Mouse (Mus musculus): ENCODE measurements at regions not wholly inside any gene's neighbourhood (a gene's known extent, or its start where the extent isn't known, plus 50 kb on each side); places are given as distances from the start of the nearest gene placed in this dataset.

DNA sequence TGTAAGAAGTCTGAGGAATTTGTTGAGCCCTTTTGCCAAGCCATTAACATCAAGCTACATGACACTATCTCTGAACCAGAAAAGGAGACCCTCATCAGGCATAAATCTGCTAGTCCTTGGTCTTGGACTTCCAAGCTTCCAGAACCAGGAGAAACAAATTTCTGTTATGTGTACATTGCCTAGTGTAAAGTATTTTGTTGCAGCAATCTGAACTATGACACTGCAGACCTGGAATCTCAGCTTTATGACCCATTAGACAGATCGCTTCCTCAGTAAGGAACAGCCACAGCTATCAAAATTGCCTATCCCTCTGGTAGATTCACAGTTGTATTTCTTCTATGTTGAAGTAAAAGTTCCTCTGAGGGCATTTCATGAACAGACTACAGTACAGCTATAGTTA, 199.1 kb upstream of the Tmem161b start:
- no peaks in the 10 kb centered on the region for H3K4me1 ChIP-seq (replicated peaks)
- H3K4me3 ChIP-seq (replicated peaks): no peak overlapping the region
- 93% methylated on average over 1 of the region's 1 CpGs for WGBS
- no peak overlapping the region for H3K27ac ChIP-seq
- no peaks in the 10 kb centered on the region for H3K36me3 ChIP-seq
- ATAC-seq: no peak
- no peaks in the 10 kb centered on the region for H3K27me3 ChIP-seq (replicated peaks)
- no peak overlapping the region for H3K9ac ChIP-seq
- no peaks in the 10 kb centered on the region for H3K9me3 ChIP-seq
- no peak overlapping the region for H3K4me2 ChIP-seq (replicated peaks)

GRCm38 (mm10) chr13:84023637-84024036, 198.5 kb upstream of the Tmem161b start:
- Histone ChIP-seq H3K4me2 (replicated peaks) (no peak overlapping the region), H3K27ac (no peak overlapping the region), H3K4me1 (replicated peaks) (no peaks in the 10 kb centered on the region), H3K36me3 (no peaks in the 10 kb centered on the region), H3K9me3 (no peaks in the 10 kb centered on the region), H3K27me3 (replicated peaks) (no peaks in the 10 kb centered on the region), H3K4me3 (replicated peaks) (no peak overlapping the region), H3K9ac (no peak overlapping the region)
- 69% methylated on average over 5 of the region's 5 CpGs for WGBS
- ATAC-seq: no peak

GRCm38 (mm10) chr13:84025348-84025747, 196.7 kb upstream of the Tmem161b start:
- no peak for ATAC-seq
- Histone ChIP-seq H3K4me2 (replicated peaks) (no peak overlapping the region), H3K4me3 (replicated peaks) (no peak overlapping the region), H3K36me3 (no peaks in the 10 kb centered on the region), H3K27me3 (replicated peaks) (no peaks in the 10 kb centered on the region), H3K4me1 (replicated peaks) (no peaks in the 10 kb centered on the region), H3K9ac (no peak overlapping the region), H3K27ac (no peak overlapping the region), H3K9me3 (no peaks in the 10 kb centered on the region)
- WGBS: 63% methylated on average over 2 of the region's 2 CpGs

GRCm38 (mm10) chr13:84047736-84048135, 174.4 kb upstream of the Tmem161b start:
- Histone ChIP-seq H3K4me1 (replicated peaks) (no peaks in the 10 kb centered on the region), H3K36me3 (no peaks in the 10 kb centered on the region), H3K27ac (no peak overlapping the region), H3K4me2 (replicated peaks) (no peak overlapping the region), H3K27me3 (replicated peaks) (no peaks in the 10 kb centered on the region), H3K9me3 (no peaks in the 10 kb centered on the region), H3K9ac (no peak overlapping the region), H3K4me3 (replicated peaks) (no peak overlapping the region)
- 87% methylated on average over 6 of the region's 6 CpGs for WGBS
- no peak for ATAC-seq

DNA sequence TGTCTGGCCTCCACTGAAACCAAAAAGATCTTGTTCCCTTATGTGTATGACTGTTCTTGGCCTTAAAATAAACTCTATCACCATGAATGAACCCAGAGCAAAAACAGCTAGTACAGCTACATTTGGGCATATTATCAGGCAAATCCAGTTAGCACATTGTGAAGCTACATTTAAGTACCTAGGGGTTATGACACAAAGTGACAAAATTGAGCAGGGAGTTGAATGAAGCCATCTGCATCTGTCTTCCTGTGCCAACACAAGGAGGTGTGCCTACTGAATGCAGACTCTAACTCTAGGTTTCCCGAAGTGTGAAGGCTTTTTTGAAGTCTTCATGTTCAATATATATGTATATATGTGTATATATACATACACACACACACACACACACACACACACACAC, 169.9 kb upstream of the Tmem161b start:
- no peaks in the 10 kb centered on the region for H3K9me3 ChIP-seq
- WGBS: 74% methylated on average over 1 of the region's 1 CpGs
- ATAC-seq: no peak

DNA sequence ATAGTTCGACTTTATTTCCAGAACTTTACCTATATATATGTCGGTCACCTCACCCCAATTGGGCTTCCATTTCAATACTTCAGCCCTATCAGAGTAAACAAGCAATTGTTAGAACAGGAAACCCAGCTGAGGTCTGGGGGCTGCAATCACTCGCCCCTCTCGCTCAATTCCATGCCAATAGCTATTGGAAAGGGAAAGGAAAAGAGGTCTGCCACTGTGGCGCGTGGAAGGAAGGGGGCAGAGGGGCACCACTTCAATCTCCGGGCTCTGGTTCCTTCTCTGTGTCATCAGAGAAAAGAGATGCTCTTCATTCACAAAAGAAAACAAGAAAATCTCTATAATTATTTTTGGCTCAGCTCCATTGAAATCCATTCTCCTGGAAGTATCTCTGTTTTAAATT, 167.1 kb upstream of the Tmem161b start:
- H3K9me3 ChIP-seq: no peaks in the 10 kb centered on the region
- no peak overlapping the region for H3K9ac ChIP-seq
- no peak overlapping the region for H3K4me3 ChIP-seq (replicated peaks)
- no peaks in the 10 kb centered on the region for H3K27me3 ChIP-seq (replicated peaks)
- no peak overlapping the region for H3K27ac ChIP-seq
- H3K36me3 ChIP-seq: no peaks in the 10 kb centered on the region
- no peak for ATAC-seq
- no peak overlapping the region for H3K4me2 ChIP-seq (replicated peaks)
- no peaks in the 10 kb centered on the region for H3K4me1 ChIP-seq (replicated peaks)
- WGBS: 71% methylated on average over 7 of the region's 7 CpGs

More for the DNA sequence above, 169.9 kb upstream of the Tmem161b start:
- Histone ChIP-seq H3K4me1 (replicated peaks) (no peaks in the 10 kb centered on the region), H3K9ac (no peak overlapping the region), H3K27me3 (replicated peaks) (no peaks in the 10 kb centered on the region), H3K4me3 (replicated peaks) (no peak overlapping the region), H3K27ac (no peak overlapping the region), H3K36me3 (no peaks in the 10 kb centered on the region), H3K4me2 (replicated peaks) (no peak overlapping the region)

DNA sequence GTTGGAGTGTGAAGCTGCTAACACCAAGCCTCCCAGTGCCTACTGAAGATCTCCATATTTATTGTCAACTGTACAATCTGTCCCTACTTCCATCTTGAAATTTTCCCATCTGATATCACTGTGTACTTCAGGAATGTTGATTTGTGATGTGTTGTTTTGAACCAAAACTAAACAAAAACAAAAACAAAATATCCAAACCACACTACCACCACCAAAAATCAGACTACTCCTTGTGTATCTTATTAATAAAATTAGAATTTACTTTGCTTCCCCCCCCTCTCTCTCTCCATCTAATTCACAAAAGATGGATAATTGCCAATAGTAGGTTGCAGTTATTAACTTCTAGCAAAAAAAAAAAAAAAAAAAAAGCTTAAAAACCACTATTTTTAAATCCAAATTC, 166.5 kb upstream of the Tmem161b start:
- no peaks in the 10 kb centered on the region for H3K4me1 ChIP-seq (replicated peaks)
- no peak overlapping the region for H3K4me2 ChIP-seq (replicated peaks)
- H3K9ac ChIP-seq: no peak overlapping the region
- no peak overlapping the region for H3K4me3 ChIP-seq (replicated peaks)
- no peaks in the 10 kb centered on the region for H3K27me3 ChIP-seq (replicated peaks)
- ATAC-seq: no peak
- H3K27ac ChIP-seq: no peak overlapping the region
- H3K9me3 ChIP-seq: no peaks in the 10 kb centered on the region
- no peaks in the 10 kb centered on the region for H3K36me3 ChIP-seq

DNA sequence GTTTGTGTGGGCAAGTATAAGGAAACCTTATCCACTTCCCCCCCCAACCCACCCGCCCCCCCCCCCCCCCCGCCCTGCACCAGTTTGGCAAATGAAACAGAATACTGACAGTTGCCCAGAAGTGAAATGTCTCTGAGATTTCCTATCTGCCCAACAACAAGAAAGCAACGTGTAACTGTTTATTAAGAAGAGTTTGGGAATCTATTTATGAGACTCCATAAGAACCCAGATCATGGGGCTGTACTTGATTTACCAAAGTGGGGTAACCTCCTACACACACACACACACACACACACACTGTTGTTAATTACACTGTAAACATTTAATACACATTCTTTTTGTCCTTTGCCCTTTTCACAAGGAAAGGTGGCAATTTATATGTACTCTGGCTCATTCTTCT, 165.6 kb upstream of the Tmem161b start:
- H3K27ac ChIP-seq: no peak overlapping the region
- H3K4me1 ChIP-seq (replicated peaks): no peaks in the 10 kb centered on the region
- H3K9me3 ChIP-seq: no peaks in the 10 kb centered on the region
- no peak overlapping the region for H3K4me3 ChIP-seq (replicated peaks)
- no peaks in the 10 kb centered on the region for H3K27me3 ChIP-seq (replicated peaks)
- no peak overlapping the region for H3K4me2 ChIP-seq (replicated peaks)
- H3K9ac ChIP-seq: no peak overlapping the region
- WGBS: 64% methylated on average over 3 of the region's 3 CpGs
- H3K36me3 ChIP-seq: no peaks in the 10 kb centered on the region
- ATAC-seq: no peak

DNA sequence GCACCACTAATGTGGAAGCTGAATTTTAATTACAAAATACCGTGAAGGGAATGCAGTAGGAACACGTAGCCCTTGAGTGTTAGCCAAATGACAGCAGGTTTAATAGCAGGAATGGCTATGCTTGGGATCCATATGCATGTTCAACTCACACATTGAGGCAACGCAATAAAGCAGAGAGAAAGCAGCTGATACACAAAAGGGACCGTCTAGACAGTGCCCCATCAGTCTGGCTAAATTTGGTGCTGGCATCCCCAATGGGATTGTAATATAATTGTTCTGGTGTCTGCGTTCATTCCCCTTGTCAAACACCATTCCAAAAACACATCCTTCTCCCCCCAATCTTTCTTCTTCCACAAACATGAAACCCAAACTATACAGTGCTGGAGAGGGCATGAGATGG, 165.1 kb upstream of the Tmem161b start:
- Histone ChIP-seq H3K9ac (no peak overlapping the region), H3K4me3 (replicated peaks) (no peak overlapping the region), H3K27me3 (replicated peaks) (no peaks in the 10 kb centered on the region), H3K27ac (no peak overlapping the region), H3K4me2 (replicated peaks) (no peak overlapping the region), H3K4me1 (replicated peaks) (no peaks in the 10 kb centered on the region), H3K9me3 (no peaks in the 10 kb centered on the region), H3K36me3 (no peaks in the 10 kb centered on the region)
- no peak for ATAC-seq
- 76% methylated on average over 5 of the region's 5 CpGs for WGBS

DNA sequence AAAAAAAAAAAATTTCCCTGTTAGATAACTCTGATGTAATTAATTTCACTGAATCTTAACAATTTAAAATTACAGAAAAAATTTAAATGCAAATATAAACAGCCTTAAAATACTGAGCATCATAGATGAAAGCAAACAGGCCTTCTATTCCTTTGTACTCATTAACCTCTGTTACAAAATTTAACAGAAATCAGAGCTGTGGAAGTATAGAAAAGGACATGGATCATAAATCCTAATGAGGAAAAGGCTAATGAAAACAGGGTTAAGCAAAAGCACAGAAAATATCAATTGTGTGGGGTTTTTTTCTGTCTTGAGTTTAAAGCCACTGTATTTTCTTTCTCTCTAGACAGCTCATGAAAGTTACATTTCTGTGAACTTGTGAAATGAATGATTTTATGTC, 164.6 kb upstream of the Tmem161b start:
- no peak overlapping the region for H3K4me2 ChIP-seq (replicated peaks)
- no peak for ATAC-seq
- H3K36me3 ChIP-seq: no peaks in the 10 kb centered on the region
- no peaks in the 10 kb centered on the region for H3K27me3 ChIP-seq (replicated peaks)
- H3K4me3 ChIP-seq (replicated peaks): no peak overlapping the region
- no peaks in the 10 kb centered on the region for H3K9me3 ChIP-seq
- no peaks in the 10 kb centered on the region for H3K4me1 ChIP-seq (replicated peaks)
- no peak overlapping the region for H3K27ac ChIP-seq
- no peak overlapping the region for H3K9ac ChIP-seq

- ATAC-seq: no peak
- H3K27ac ChIP-seq: no peak overlapping the region
These were observed 163.8 kb upstream of the Tmem161b start for GRCm38 (mm10) chr13:84058251-84058650.

DNA sequence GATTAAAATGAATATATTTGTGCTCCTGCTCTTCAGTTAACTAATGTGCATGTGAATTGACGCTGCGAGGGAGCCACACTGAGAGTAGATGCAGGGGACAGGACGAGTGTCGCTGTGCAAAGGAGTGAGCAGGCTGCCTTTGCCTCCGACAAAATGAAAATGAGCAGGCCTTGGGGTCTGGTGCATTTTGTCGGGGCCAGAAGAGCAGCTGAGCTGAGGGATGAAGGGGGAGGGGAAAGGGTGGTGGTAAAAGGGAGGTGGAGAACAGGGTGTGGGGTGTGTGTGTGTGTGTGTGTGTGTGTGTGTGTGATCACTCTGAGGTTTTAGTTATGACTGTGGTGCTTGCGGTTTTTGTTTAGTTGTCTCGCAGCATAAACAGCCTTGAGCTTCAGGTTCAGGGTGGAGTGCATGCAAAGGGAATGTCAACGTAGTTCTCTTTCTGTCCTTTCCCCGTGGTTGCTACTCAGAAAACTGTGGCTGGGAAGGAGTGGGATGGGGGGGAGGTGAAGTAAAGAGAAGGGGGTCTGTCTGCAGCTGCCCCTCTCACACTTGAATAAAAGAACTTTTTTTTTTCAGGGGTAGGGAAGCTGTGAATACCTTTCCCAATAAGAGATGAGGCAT, 163.0 kb upstream of the Tmem161b start:
- no peak for ATAC-seq

More at GRCm38 (mm10) chr13:84058251-84058650, 163.8 kb upstream of the Tmem161b start:
- no peaks in the 10 kb centered on the region for H3K36me3 ChIP-seq
- H3K4me3 ChIP-seq (replicated peaks): no peak overlapping the region
- no peak overlapping the region for H3K9ac ChIP-seq
- no peaks in the 10 kb centered on the region for H3K9me3 ChIP-seq
- H3K4me2 ChIP-seq (replicated peaks): no peak overlapping the region
- no peaks in the 10 kb centered on the region for H3K27me3 ChIP-seq (replicated peaks)
- H3K4me1 ChIP-seq (replicated peaks): no peaks in the 10 kb centered on the region
- WGBS: 75% methylated on average over 3 of the region's 3 CpGs

GRCm38 (mm10) chr13:84059661-84060452, 162.2 kb upstream of the Tmem161b start:
- no peaks in the 10 kb centered on the region for H3K4me1 ChIP-seq (replicated peaks)
- H3K4me2 ChIP-seq (replicated peaks): no peak overlapping the region
- no peak for ATAC-seq
- no peaks in the 10 kb centered on the region for H3K36me3 ChIP-seq
- H3K9ac ChIP-seq: no peak overlapping the region
- no peak overlapping the region for H3K27ac ChIP-seq
- H3K4me3 ChIP-seq (replicated peaks): no peak overlapping the region
- 32% methylated on average over 5 of the region's 5 CpGs for WGBS
- H3K9me3 ChIP-seq: no peaks in the 10 kb centered on the region
- no peaks in the 10 kb centered on the region for H3K27me3 ChIP-seq (replicated peaks)

More for the DNA sequence above, 163.0 kb upstream of the Tmem161b start:
- Histone ChIP-seq H3K27ac (no peak overlapping the region), H3K4me3 (replicated peaks) (no peak overlapping the region), H3K4me1 (replicated peaks) (no peaks in the 10 kb centered on the region), H3K4me2 (replicated peaks) (no peak overlapping the region), H3K36me3 (no peaks in the 10 kb centered on the region), H3K27me3 (replicated peaks) (no peaks in the 10 kb centered on the region), H3K9me3 (no peaks in the 10 kb centered on the region), H3K9ac (no peak overlapping the region)
- WGBS: 17% methylated on average over 10 of the region's 10 CpGs

Measured in intestine, embryonic 15.5 days (tissue).